Mouse (Mus musculus) megakaryocyte, adult 5-6 weeks (primary cell): Measurements from ENCODE around the gene Rnf167. TPM values are rescaled to one million over a fixed set of nuclear protein-coding genes. Genes with fewer than 3 reads are reported as not detected.
A peak's percentile ranks its signal among the peaks of the same experiment; 100 is the strongest.

Source experiments
- ATAC-seq: 2 replicates; pipeline ENCODE4 v1.8.0; 2016; ENCODE audit warnings: mild to moderate bottlenecking, inconsistent platforms; ENCODE audit not compliant: poor library complexity, severe bottlenecking
- total RNA-seq, 2 experiments: library from RNA; stranded (forward) in 1 of 2; stranded (reverse) in 1 of 2; fragments of 153-499, 151-499 nt in 1 of 2; fragments of 221-1000, 200-1000 nt in 1 of 2; gene quantifications; 2 replicates each; pipeline versions ENCODE4 v1.2.3 to v1.2.4; 2015 to 2017

The Rnf167 gene
- total RNA-seq, 2 experiments from 2014 or later = 60.0 to 82.1 TPM

- ATAC-seq = peak; percentile 53
Observed at GRCm38 (mm10) chr11:70654198-70654922, 7.3 kb downstream of the Rnf167 start, which contains the start of gene Pfn1. Pfn1 (minus strand) TSS chr11:70654644.

GRCm38 (mm10) chr11:70654923-70655570 lies 8.0 kb downstream of the Rnf167 start:
- ATAC-seq = peak; percentile 32

DNA sequence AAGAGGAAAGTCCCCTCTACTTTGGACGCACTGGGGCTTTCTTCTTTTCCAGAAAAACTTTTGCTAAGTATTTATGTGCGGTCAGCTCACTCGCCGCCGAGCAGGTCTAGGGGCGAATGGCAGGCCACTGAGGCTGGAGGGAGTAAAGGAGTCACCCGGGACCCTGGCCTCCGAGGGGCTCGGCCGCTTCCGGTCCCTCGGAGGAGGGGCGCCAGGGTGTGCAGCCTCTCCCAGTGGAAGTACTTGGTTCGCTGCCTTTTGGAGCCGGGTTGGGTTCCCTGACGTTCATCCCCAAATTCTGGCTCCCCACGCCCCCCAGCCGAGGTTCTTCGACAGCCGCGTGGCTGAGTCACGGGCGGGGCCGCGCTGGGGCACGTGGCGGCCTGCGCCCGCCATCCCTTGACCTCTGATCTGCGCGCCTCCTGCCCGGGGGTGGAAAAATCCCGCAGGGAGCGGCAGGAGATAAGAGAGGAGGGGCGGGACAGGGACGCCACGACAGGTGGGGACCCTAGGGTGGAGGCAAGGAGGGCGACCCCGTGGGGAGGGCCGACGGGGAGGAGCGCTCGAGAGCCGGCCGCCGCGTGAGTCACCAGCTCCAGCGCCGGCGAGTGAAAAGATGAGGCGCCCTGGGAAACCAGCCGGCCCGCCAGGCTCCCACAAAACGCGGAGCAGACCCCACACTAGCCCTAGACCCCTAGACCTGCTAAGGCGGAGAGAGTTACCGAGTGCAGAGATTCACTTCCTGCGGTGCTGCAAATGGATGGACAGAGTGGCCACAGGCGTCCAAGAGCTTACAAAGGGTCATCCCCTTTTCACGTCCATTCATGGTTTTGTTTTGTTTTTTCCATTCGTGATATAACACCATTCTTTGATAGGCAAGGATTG lies 8.8 kb downstream of the Rnf167 start:
- ATAC-seq = no peak

DNA sequence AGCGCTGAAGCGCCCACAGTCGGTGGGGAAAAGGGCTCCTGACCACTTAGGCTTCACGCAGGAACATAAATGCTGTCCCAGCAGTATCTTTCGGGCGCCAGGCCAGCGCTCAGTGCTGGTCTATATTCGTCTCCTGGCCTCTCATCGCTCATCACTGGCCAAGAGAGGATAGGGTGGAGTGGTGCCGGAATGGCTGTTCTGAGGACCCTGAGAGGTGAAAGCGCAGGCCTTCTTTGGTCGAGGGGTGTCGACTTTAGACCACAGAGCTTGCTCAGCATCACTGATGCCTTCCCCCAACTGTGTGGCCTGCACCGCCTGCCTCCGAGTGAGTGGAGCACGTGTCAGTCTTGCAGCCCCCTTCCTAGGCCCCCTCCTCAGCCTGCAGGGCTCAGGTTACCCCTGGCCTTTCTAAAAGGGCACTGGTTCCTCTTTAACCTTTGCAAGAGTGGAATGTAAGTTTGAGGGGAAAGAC lies 9.5 kb downstream of the Rnf167 start:
- ATAC-seq = no peak

DNA sequence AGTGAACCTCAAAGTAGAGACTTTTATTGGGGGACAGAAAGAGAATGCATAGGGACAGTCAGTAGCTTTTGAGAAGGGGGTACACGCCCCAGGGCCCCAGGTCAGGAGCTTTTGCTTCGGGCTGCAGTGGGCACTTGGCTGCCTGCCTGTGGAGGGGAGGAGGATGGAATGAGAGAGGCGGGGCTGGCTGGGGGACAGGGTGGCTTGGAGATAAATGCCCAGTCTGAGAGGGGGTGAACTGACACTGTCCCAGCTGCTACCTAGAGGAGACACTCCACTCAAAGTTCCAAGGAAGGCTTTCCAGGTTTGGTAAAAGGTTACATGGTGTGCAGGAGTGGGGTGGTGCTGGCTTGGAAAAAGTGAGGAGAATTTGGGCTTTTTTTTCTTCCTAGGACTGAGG lies 9.9 kb downstream of the Rnf167 start, which contains the start of gene Eno3:
Eno3 (plus strand) TSS at position 239 of the 400 bp plus-strand sequence.
- no peak for ATAC-seq

DNA sequence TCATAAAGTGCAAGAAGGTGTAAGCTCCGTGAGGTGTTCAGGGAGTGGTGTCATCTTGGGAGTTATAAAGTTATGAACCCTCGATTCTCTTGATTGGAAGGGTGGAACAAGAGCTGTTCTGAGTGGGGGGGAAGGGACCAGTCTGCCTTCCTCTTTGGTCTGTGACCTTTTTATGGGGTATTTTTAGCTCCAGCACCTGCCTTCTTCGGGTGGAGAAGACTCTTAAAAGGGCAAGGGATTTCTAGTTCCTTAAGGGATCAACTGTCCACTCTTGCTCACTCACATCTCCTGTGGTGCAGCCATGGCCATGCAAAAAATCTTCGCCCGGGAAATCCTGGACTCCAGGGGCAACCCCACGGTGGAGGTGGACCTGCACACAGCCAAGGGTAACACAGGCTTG lies 10.5 kb downstream of the Rnf167 start:
- no peak for ATAC-seq

GRCm38 (mm10) chr11:70657991-70658390 lies 11.0 kb downstream of the Rnf167 start:
- ATAC-seq = no peak

DNA sequence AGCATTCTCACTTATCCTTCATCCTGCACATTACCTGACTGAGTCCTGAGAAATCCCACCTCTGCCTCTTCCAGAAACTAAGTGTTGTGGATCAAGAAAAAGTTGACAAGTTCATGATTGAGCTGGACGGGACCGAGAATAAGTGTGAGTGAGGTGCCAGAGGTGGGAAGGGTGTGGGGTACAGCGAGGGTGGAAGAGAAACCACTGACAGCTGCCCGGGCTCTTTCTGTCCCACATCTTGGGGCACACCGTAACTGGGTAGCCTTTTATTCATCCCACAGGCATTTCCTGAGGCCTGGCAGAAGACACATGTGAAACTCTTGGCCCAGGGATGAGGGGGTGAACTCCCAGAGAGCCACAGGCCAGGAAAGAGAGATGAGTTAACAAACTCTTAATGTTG lies 11.5 kb downstream of the Rnf167 start:
- no peak for ATAC-seq

GRCm38 (mm10) chr11:70658942-70659341 lies 11.9 kb downstream of the Rnf167 start:
- no peak for ATAC-seq

GRCm38 (mm10) chr11:70660571-70660970 lies 13.5 kb downstream of the Rnf167 start:
- ATAC-seq = no peak

DNA sequence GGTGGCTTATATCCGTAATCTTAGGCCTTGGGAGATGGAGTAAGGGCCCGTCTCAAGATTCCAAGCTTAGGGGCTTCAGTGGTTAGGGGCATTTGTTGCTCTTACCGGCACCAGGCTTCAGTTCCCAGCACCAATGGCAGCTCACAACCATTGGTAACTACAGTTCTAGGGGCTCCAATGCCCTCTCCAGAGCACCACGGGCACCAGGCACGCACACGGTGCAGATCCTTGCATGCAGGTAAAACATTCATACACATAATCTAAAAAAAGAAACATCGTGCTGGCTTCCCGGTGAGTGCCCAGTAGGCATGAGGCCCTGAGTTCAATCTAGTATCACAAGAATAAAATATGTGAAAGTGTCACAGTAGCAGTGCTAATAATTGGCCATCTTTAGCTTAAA lies 16.1 kb downstream of the Rnf167 start:
- no peak for ATAC-seq

DNA sequence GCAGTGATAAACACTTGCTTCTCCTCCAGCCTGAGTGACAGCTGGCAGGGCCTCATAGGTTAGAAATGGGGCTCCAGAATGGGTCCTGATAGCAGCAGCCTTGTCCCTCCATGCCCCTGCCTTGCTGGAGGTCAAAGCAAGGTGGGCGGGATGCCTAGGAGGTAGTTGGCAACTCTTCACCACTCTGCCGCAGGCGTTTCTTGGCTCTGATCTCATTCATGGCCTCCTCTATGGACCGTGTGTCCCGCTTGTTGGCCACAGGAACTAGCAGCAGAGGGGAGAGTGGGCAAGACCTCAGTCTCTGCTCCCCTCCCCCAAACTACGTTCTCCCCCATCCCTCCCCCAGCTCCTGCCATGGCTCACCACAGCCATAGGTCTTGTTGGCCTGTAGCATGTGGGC lies 16.9 kb downstream of the Rnf167 start:
- no peak for ATAC-seq

DNA sequence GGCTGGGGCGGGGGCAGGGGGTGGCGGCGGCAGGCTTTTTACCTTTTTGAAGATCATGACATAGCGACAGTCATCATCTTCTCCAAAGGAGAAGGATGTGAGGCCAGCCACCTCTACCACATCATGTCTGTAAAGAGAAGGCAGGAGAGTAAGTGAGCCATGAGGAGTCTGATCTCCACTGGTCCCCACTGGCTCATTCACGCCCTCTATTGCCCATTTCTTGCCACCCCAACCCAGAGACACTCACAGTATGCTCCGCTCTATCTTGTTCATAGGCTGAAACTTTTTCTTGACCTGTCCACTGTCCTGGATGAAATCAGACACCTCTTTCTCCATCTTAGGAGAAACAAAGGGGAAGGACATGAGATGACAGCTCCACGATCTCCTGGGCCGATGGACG lies 17.7 kb downstream of the Rnf167 start:
- no peak for ATAC-seq

GRCm38 (mm10) chr11:70666687-70667086 lies 19.7 kb downstream of the Rnf167 start:
- ATAC-seq = no peak

GRCm38 (mm10) chr11:70667271-70668150 lies 20.5 kb downstream of the Rnf167 start:
- ATAC-seq = no peak

DNA sequence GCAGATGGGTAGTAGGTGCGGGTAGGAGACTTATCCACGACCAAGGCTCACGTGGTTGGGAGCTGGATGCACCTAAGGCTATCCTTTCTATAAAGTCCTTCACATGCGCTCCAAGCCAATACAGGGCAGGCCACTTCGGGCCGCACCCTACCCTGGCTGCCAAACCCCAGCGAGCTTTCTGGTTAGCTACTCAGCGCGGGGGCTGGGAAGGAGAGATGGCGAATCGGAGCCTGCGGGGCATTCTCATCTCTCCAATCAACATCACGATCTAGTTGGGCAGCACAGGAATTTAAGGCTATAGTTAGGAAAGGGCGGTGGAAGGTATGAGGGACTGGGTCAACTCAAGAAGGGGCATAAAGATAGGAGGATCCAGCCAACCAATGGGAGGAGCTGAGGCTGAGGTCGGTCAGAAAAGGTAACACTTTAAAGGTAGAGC lies 21.3 kb downstream of the Rnf167 start:
- ATAC-seq = no peak; the same call in 1 of the 2 replicates

- ATAC-seq = peak; percentile 84
Observed at GRCm38 (mm10) chr11:70668771-70669505, 21.9 kb downstream of the Rnf167 start, which contains the start of gene Spag7. Spag7 (minus strand) TSS chr11:70669416.

DNA sequence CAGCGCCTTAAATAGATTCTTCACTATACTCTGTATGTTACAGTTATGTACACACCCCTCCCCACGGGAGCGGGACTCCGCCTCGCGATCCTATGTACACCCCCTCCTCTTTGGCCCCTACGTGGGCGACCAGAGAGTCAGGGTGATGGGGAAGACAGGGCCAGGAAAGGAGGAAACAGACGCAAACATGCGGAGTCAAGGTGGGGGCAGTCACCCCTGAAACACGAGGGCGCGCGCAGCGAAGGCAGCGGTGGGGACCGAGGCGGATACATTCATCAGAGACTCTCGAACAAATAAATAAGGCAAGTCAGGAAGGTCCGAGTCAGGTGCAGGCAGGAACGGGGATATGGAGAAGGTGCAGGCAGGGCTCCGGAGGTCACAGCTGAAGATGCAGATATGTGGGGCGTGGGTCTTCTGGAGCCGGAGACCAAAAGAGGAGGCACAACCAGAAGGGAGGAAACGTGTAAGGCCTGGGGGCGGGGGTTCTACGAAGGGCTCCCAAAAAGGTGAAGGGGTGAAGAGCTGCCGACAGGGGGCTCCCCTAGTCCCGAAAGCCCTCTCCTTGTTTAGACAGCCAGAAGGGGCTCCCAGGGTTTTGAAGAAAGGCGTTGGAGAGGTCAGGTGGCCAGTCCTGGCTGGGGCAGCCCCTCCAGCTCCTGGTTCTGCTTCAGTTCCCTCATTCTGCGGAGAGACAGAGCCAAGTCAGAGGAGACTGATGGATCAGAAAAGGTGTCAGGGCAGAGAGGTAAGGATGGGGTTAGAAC lies 22.7 kb downstream of the Rnf167 start:
- ATAC-seq = peak; percentile 26

GRCm38 (mm10) chr11:70670483-70670882 lies 23.4 kb downstream of the Rnf167 start:
- ATAC-seq = no peak
